ENCODE assay signal across 20 mouse cellular contexts in genomic region chr4:138578406-138578805, GRCm38 (mm10). TPM values are rescaled to one million over a fixed set of nuclear protein-coding genes. Genes with fewer than 3 reads are reported as not detected.
"Had no signal": no experiment of that assay in that cellular context is flagged by ENCODE, and none has a peak within 500 bp of the region (broad histone marks: within the 10 kb centered on the region; RNA-seq: fewer than 3 reads in every experiment).

No protein-coding gene starts in this region.

- ATAC-seq: intestine, embryonic 16.5 days; liver, embryonic 12.5 days; midbrain, embryonic 15.5 days had no signal

- H3K9me3 ChIP-seq: limb, embryonic 13.5 days; liver, embryonic 12.5 days; liver, embryonic 15.5 days; midbrain, embryonic 15.5 days; neural tube, embryonic 12.5 days; neural tube, embryonic 15.5 days; stomach, embryonic 15.5 days had no signal

- H3K4me1 ChIP-seq: limb, embryonic 13.5 days; liver, embryonic 12.5 days; liver, embryonic 15.5 days had no signal

- H3K27me3 ChIP-seq: limb, embryonic 13.5 days; liver, embryonic 12.5 days; liver, embryonic 15.5 days; midbrain, embryonic 15.5 days; neural tube, embryonic 12.5 days; neural tube, embryonic 15.5 days; stomach, embryonic 15.5 days had no signal

- H3K4me3 ChIP-seq: limb, embryonic 13.5 days; liver, embryonic 12.5 days; liver, embryonic 15.5 days; midbrain, embryonic 15.5 days; neural tube, embryonic 12.5 days; neural tube, embryonic 15.5 days; stomach, embryonic 15.5 days had no signal

- DNase-seq: kidney, adult 2 months; kidney, postnatal 36 days; left cerebral cortex, postnatal 4 days; liver; lung, embryonic 14.5 days; lung, postnatal 10 days; lung, postnatal 4 days; retina, postnatal 1 day; right cerebral cortex, postnatal 25 days; spleen, adult 18-20 months; thymus, postnatal 25 days had no signal

- H3K36me3 ChIP-seq: limb, embryonic 13.5 days; liver, embryonic 12.5 days; liver, embryonic 15.5 days; midbrain, embryonic 15.5 days; neural tube, embryonic 12.5 days; neural tube, embryonic 15.5 days; stomach, embryonic 15.5 days had no signal

RNA-seq across cellular contexts. Expression of gene Vwa5b1, which starts 57.3 kb away (rescaled TPM):
- polyA plus RNA-seq: kidney, adult 2 months; limb, embryonic 13.5 days; liver, embryonic 12.5 days; liver, embryonic 15.5 days; thymus, postnatal 0 days had no signal
